29 mouse cellular contexts compared by ENCODE assay signal in the genomic region with DNA sequence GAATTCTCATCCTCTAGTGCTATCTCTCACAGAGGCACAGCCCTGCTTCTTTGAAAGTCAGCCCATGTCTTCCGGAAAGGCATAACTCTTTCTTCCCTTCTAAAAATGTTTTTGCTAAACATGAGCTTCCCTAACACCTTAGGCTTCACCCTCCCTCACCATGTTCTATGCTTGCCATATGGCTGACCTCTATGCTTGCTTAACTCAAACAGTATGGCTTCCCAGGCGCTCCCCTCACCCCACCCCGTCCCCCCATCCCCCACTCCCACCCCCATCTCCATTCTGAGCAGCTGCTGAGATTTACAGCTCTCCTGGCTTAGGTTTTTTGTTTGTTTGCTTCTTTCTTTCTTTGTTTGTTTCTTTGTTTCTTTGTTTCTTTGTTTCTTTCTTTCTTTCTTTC. TPM values are rescaled to one million over a fixed set of nuclear protein-coding genes. Genes with fewer than 3 reads are reported as not detected.
A peak's percentile ranks its signal among the peaks of the same experiment; 100 is the strongest.
DNase-seq lines count a peak whose midpoint lies in the region; ATAC-seq lines count a peak whose summit lies in the region.
"Had no signal": no experiment of that assay in that cellular context is flagged by ENCODE, and none has a peak within 500 bp of the region (broad histone marks: within the 10 kb centered on the region; RNA-seq: fewer than 3 reads in every experiment).

No protein-coding gene starts in this region.

- no peak overlapping the region for H3K9ac ChIP-seq in neural tube, embryonic 15.5 days (replicated peaks)
- H3K9ac ChIP-seq: embryonic facial prominence, embryonic 15.5 days; forebrain, postnatal 0 days; heart, embryonic 13.5 days; hindbrain, embryonic 15.5 days; intestine, embryonic 15.5 days; liver, embryonic 15.5 days; lung, embryonic 15.5 days; neural tube, embryonic 13.5 days had no signal

- peak; percentile 32 for DNase-seq in neural tube, embryonic 10.5 days (ENCODE audit: extremely low spot score, low spot score)
- peak; percentile 35 for DNase-seq in embryo, embryonic 10 days (ENCODE audit: low spot score)
- peak; percentile 30 for DNase-seq in forelimb bud, embryonic 11.5 days (ENCODE audit: low read depth, low spot score)
- DNase-seq in retina, embryonic 14.5 days (ENCODE audit: low spot score), result no peak
- DNase-seq in thymus, postnatal 36 days, result no peak
- no peak for DNase-seq in layer of hippocampus, postnatal 36 days
- DNase-seq: adrenal gland, postnatal 36 days; cerebellum, adult 9-10 months; forebrain, postnatal 0 days; gastrocnemius, postnatal 36 days; heart, adult 2 months; heart, postnatal 14 days; kidney, adult 9 months; kidney, postnatal 14 days; liver; lung, postnatal 4 days; thymus, adult 2 months had no signal

- H3K4me2 ChIP-seq in neural tube, embryonic 15.5 days, result no peak overlapping the region
- H3K4me2 ChIP-seq: embryonic facial prominence, embryonic 15.5 days; heart, embryonic 13.5 days; hindbrain, embryonic 15.5 days; intestine, embryonic 15.5 days; liver, embryonic 15.5 days; lung, embryonic 15.5 days; neural tube, embryonic 13.5 days had no signal

- ATAC-seq in neural tube, embryonic 15.5 days (ENCODE audit: low FRiP score), result no peak
- ATAC-seq: forebrain, postnatal 0 days; intestine, embryonic 15.5 days had no signal

- H3K27me3 ChIP-seq in neural tube, embryonic 15.5 days (replicated peaks), result no peaks in the 10 kb centered on the region
- H3K27me3 ChIP-seq: embryonic facial prominence, embryonic 15.5 days; heart, embryonic 13.5 days; hindbrain, embryonic 15.5 days; intestine, embryonic 15.5 days; lung, embryonic 15.5 days; neural tube, embryonic 13.5 days had no signal

- 28% methylated on average over 3 of the region's 3 CpGs for WGBS in neural tube, embryonic 15.5 days

- H3K4me1 ChIP-seq in neural tube, embryonic 15.5 days, result peaks cover 9% of the 10 kb centered on the region; the same call in 1 of the 2 replicates
- H3K4me1 ChIP-seq: intestine, embryonic 15.5 days; liver, embryonic 15.5 days; lung, embryonic 15.5 days had no signal

- H3K36me3 ChIP-seq in neural tube, embryonic 15.5 days, result no peaks in the 10 kb centered on the region
- H3K36me3 ChIP-seq: embryonic facial prominence, embryonic 15.5 days; heart, embryonic 13.5 days; hindbrain, embryonic 15.5 days; intestine, embryonic 15.5 days; liver, embryonic 15.5 days; lung, embryonic 15.5 days; neural tube, embryonic 13.5 days had no signal

- no peaks in the 10 kb centered on the region for H3K9me3 ChIP-seq in neural tube, embryonic 15.5 days (replicated peaks)
- H3K9me3 ChIP-seq: embryonic facial prominence, embryonic 15.5 days; heart, embryonic 13.5 days; hindbrain, embryonic 15.5 days; intestine, embryonic 15.5 days; liver, embryonic 15.5 days; lung, embryonic 15.5 days; neural tube, embryonic 13.5 days had no signal

- no peak overlapping the region for H3K4me3 ChIP-seq in neural tube, embryonic 15.5 days (replicated peaks)
- H3K4me3 ChIP-seq: embryonic facial prominence, embryonic 15.5 days; heart, adult 2 months; heart, embryonic 13.5 days; hindbrain, embryonic 15.5 days; intestine, embryonic 15.5 days; liver, embryonic 15.5 days; lung, embryonic 15.5 days; neural tube, embryonic 13.5 days had no signal

- no peak overlapping the region for H3K27ac ChIP-seq in neural tube, embryonic 15.5 days (replicated peaks)
- H3K27ac ChIP-seq: embryonic facial prominence, embryonic 15.5 days; heart, adult 2 months; heart, embryonic 13.5 days; hindbrain, embryonic 15.5 days; intestine, embryonic 15.5 days; liver, embryonic 15.5 days; lung, embryonic 15.5 days; neural tube, embryonic 13.5 days had no signal

RNA-seq across cellular contexts. Expression of a gene that starts 3.2 kb away (rescaled TPM):
- polyA plus RNA-seq in neural tube, embryonic 15.5 days (2015; fragmentation: Nextera tagmentation; extraction: Ambion mirVana), result 37.6 and 49.3 TPM in 2 replicates
- total RNA-seq in layer of hippocampus, postnatal 36 days (2021), result 10 to 100 TPM; 77.5 to 78.9 TPM
- total RNA-seq: common myeloid progenitor, adult 5-6 weeks; megakaryocyte-erythroid progenitor cell, adult 5-6 weeks; monocyte, adult 5-6 weeks had no signal
- polyA plus RNA-seq: C2C12 had no signal

Comparison
In these comparisons a context has a peak if more than half of its experiments do, and no peak if none do; other contexts are left out.
1. DNase-seq: peak in neural tube, embryonic 10.5 days (single experiment), embryo, embryonic 10 days (single experiment) and forelimb bud, embryonic 11.5 days (single experiment); none in retina, embryonic 14.5 days (single experiment), thymus, postnatal 36 days (0 of 2) and layer of hippocampus, postnatal 36 days (0 of 2).